Mouse (Mus musculus) adrenal gland, postnatal 10 days (tissue): Measurements from ENCODE around the gene St6galnac5. TPM values are rescaled to one million over a fixed set of nuclear protein-coding genes. Genes with fewer than 3 reads are reported as not detected.

Source experiments
- DNase-seq: peaks from one replicate; pipeline ENCODE4 v3.0.0; 2021; ENCODE audit warnings: mixed read lengths
- total RNA-seq, 2 experiments: library from RNA; stranded (reverse); gene quantifications; 2 replicates each; pipeline ENCODE4 v1.2.3; 2021

Gene St6galnac5
- total RNA-seq, 2 experiments from 2014 or later, result 1.5 to 3.7 TPM

GRCm38 (mm10) chr3:152912216-152913101 is 69.6 kb downstream of the St6galnac5 start:
- no peak for DNase-seq

GRCm38 (mm10) chr3:152911578-152911977 is 70.5 kb downstream of the St6galnac5 start:
- no peak for DNase-seq

GRCm38 (mm10) chr3:152907683-152908082 is 74.4 kb downstream of the St6galnac5 start:
- no peak for DNase-seq

GRCm38 (mm10) chr3:152907087-152907486 is 75.0 kb downstream of the St6galnac5 start:
- no peak for DNase-seq

GRCm38 (mm10) chr3:152905800-152906199 is 76.2 kb downstream of the St6galnac5 start:
- DNase-seq, result no peak

GRCm38 (mm10) chr3:152905026-152905425 is 77.0 kb downstream of the St6galnac5 start:
- DNase-seq, result no peak

- DNase-seq, result no peak
These were observed 83.1 kb downstream of the St6galnac5 start for GRCm38 (mm10) chr3:152898906-152899305.

GRCm38 (mm10) chr3:152897196-152897595 is 84.8 kb downstream of the St6galnac5 start:
- DNase-seq, result no peak

GRCm38 (mm10) chr3:152896111-152896510 is 85.9 kb downstream of the St6galnac5 start:
- no peak for DNase-seq

GRCm38 (mm10) chr3:152894935-152895334 is 87.1 kb downstream of the St6galnac5 start:
- no peak for DNase-seq

GRCm38 (mm10) chr3:152888116-152888515 is 93.9 kb downstream of the St6galnac5 start:
- no peak for DNase-seq

- DNase-seq, result no peak
These were observed 95.3 kb downstream of the St6galnac5 start for GRCm38 (mm10) chr3:152886749-152887148.

- no peak for DNase-seq
These were observed 98.5 kb downstream of the St6galnac5 start for GRCm38 (mm10) chr3:152883556-152883955.

- no peak for DNase-seq
These were observed 100.3 kb downstream of the St6galnac5 start for GRCm38 (mm10) chr3:152881706-152882105.

GRCm38 (mm10) chr3:152880121-152880835 is 101.8 kb downstream of the St6galnac5 start:
- DNase-seq, result no peak

GRCm38 (mm10) chr3:152875723-152876290 is 106.2 kb downstream of the St6galnac5 start:
- DNase-seq, result no peak

GRCm38 (mm10) chr3:152874431-152875355 is 107.4 kb downstream of the St6galnac5 start:
- no peak for DNase-seq

GRCm38 (mm10) chr3:152872596-152872995 is 109.5 kb downstream of the St6galnac5 start:
- no peak for DNase-seq

GRCm38 (mm10) chr3:152872054-152872453 is 110.0 kb downstream of the St6galnac5 start:
- no peak for DNase-seq

GRCm38 (mm10) chr3:152867654-152868525 is 114.2 kb downstream of the St6galnac5 start:
- DNase-seq, result no peak
